22 mouse cellular contexts compared by ENCODE assay signal in genomic region chr14:103911280-103911679, GRCm38 (mm10).
A peak's percentile ranks its signal among the peaks of the same experiment; 100 is the strongest.
DNase-seq lines count a peak whose midpoint lies in the region; ATAC-seq and TF ChIP-seq lines count a peak whose summit lies in the region.
"Had no signal": no experiment of that assay in that cellular context is flagged by ENCODE, and none has a peak within 500 bp of the region (broad histone marks: within the 10 kb centered on the region; RNA-seq: fewer than 3 reads in every experiment).

No protein-coding gene starts in this region.

- no peaks in the 10 kb centered on the region for H3K27me3 ChIP-seq in hindbrain, embryonic 13.5 days
- H3K27me3 ChIP-seq in hindbrain, embryonic 11.5 days (ENCODE audit: control insufficient read depth, insufficient read depth, low read length), result no peaks in the 10 kb centered on the region
- H3K27me3 ChIP-seq in hindbrain, embryonic 14.5 days (ENCODE audit: control insufficient read depth, insufficient read depth, low read length), result no peaks in the 10 kb centered on the region
- H3K27me3 ChIP-seq in hindbrain, postnatal 0 days (ENCODE audit: insufficient read depth, low read length), result no peaks in the 10 kb centered on the region
- H3K27me3 ChIP-seq in midbrain, postnatal 0 days (ENCODE audit: insufficient read depth, low read length), result no peaks in the 10 kb centered on the region
- H3K27me3 ChIP-seq: embryonic facial prominence, embryonic 13.5 days; liver, embryonic 15.5 days had no signal

- no peak for DNase-seq in hindbrain, embryonic 11.5 days (ENCODE audit: low spot score)
- DNase-seq in hindbrain, embryonic 14.5 days (ENCODE audit: low spot score), result no peak
- peak; percentile 59 for DNase-seq in hindbrain, postnatal 0 days (ENCODE audit: low spot score)
- peak; percentile 65 for DNase-seq in midbrain, postnatal 0 days (ENCODE audit: low spot score)
- DNase-seq in left cerebral cortex, adult 18-20 months (ENCODE audit: low spot score in 2 of 2), result no peak
- DNase-seq: adrenal gland, adult 8-10 months; cerebellum, adult 2 months; cerebellum, postnatal 36 days; embryo, embryonic 11 days; heart, postnatal 36 days; kidney, adult 2 months; kidney, postnatal 10 days; liver; lung, postnatal 4 days; right cerebral cortex, postnatal 14 days had no signal

- ATAC-seq in hindbrain, embryonic 13.5 days (ENCODE audit: low FRiP score), result peak; percentile 69
- no peak for ATAC-seq in hindbrain, embryonic 11.5 days (ENCODE audit: low FRiP score)
- peak; percentile 59; the same call in 1 of the 2 replicates for ATAC-seq in hindbrain, embryonic 14.5 days (ENCODE audit: low FRiP score)
- ATAC-seq in hindbrain, postnatal 0 days, result peak; percentile 79
- peak; percentile 81 for ATAC-seq in midbrain, postnatal 0 days (ENCODE audit: low FRiP score)
- no peak for ATAC-seq in granulocyte monocyte progenitor cell, adult 5-6 weeks (replicated peaks; ENCODE audit: poor library complexity, severe bottlenecking)

- no peak overlapping the region for H3K4me3 ChIP-seq in hindbrain, embryonic 13.5 days
- H3K4me3 ChIP-seq in hindbrain, embryonic 11.5 days (ENCODE audit: low read depth, low read length), result no peak overlapping the region
- no peak overlapping the region for H3K4me3 ChIP-seq in hindbrain, embryonic 14.5 days (replicated peaks; ENCODE audit: low read length)
- no peak overlapping the region for H3K4me3 ChIP-seq in hindbrain, postnatal 0 days (ENCODE audit: low read length)
- H3K4me3 ChIP-seq in midbrain, postnatal 0 days (ENCODE audit: low read depth, low read length), result no peak overlapping the region
- H3K4me3 ChIP-seq: embryonic facial prominence, embryonic 13.5 days; erythroblast, embryonic 14.5 days; limb, embryonic 10.5 days; liver, embryonic 15.5 days; myocyte had no signal

- H3K4me1 ChIP-seq in hindbrain, embryonic 13.5 days (replicated peaks), result no peaks in the 10 kb centered on the region
- no peaks in the 10 kb centered on the region for H3K4me1 ChIP-seq in hindbrain, embryonic 11.5 days (replicated peaks; ENCODE audit: control insufficient read depth, insufficient read depth, low read length)
- H3K4me1 ChIP-seq in hindbrain, embryonic 14.5 days (replicated peaks; ENCODE audit: control insufficient read depth, insufficient read depth, low read length), result no peaks in the 10 kb centered on the region
- no peaks in the 10 kb centered on the region for H3K4me1 ChIP-seq in hindbrain, postnatal 0 days (ENCODE audit: insufficient read depth, low read length)
- H3K4me1 ChIP-seq in midbrain, postnatal 0 days (ENCODE audit: insufficient read depth, low read length), result no peaks in the 10 kb centered on the region
- H3K4me1 ChIP-seq: embryonic facial prominence, embryonic 13.5 days; limb, embryonic 10.5 days; liver, embryonic 15.5 days had no signal

- no peak overlapping the region for H3K27ac ChIP-seq in hindbrain, embryonic 13.5 days
- H3K27ac ChIP-seq in hindbrain, embryonic 11.5 days (ENCODE audit: low read depth, low read length), result no peak overlapping the region
- no peak overlapping the region for H3K27ac ChIP-seq in hindbrain, embryonic 14.5 days
- H3K27ac ChIP-seq in hindbrain, postnatal 0 days, result peak overlapping the region; percentile 51; the same call in 1 of the 2 replicates
- H3K27ac ChIP-seq in midbrain, postnatal 0 days (ENCODE audit: low read depth, low read length), result no peak overlapping the region
- H3K27ac ChIP-seq: embryonic facial prominence, embryonic 13.5 days; limb, embryonic 10.5 days; liver, embryonic 15.5 days had no signal

- no peaks in the 10 kb centered on the region for H3K36me3 ChIP-seq in hindbrain, embryonic 13.5 days
- no peaks in the 10 kb centered on the region for H3K36me3 ChIP-seq in hindbrain, embryonic 11.5 days (ENCODE audit: control insufficient read depth, insufficient read depth, low read length)
- H3K36me3 ChIP-seq in hindbrain, embryonic 14.5 days (replicated peaks; ENCODE audit: control insufficient read depth, insufficient read depth), result no peaks in the 10 kb centered on the region
- H3K36me3 ChIP-seq in hindbrain, postnatal 0 days (ENCODE audit: insufficient read depth, low read length), result no peaks in the 10 kb centered on the region
- H3K36me3 ChIP-seq in midbrain, postnatal 0 days (ENCODE audit: insufficient read depth, low read length), result no peaks in the 10 kb centered on the region
- H3K36me3 ChIP-seq: embryonic facial prominence, embryonic 13.5 days; limb, embryonic 10.5 days; liver, embryonic 15.5 days had no signal

- H3K4me2 ChIP-seq in hindbrain, embryonic 13.5 days, result no peak overlapping the region
- no peak overlapping the region for H3K4me2 ChIP-seq in hindbrain, embryonic 11.5 days (replicated peaks; ENCODE audit: low read depth, low read length)
- H3K4me2 ChIP-seq in hindbrain, embryonic 14.5 days (replicated peaks), result no peak overlapping the region
- H3K4me2 ChIP-seq in hindbrain, postnatal 0 days (ENCODE audit: low read depth, low read length), result no peak overlapping the region
- H3K4me2 ChIP-seq in midbrain, postnatal 0 days (ENCODE audit: low read depth, low read length, poor library complexity, severe bottlenecking), result no peak overlapping the region
- H3K4me2 ChIP-seq: embryonic facial prominence, embryonic 13.5 days; liver, embryonic 15.5 days had no signal

- H3K9me3 ChIP-seq in hindbrain, embryonic 13.5 days, result no peaks in the 10 kb centered on the region
- H3K9me3 ChIP-seq in hindbrain, embryonic 11.5 days (ENCODE audit: control insufficient read depth, low read length), result no peaks in the 10 kb centered on the region
- no peaks in the 10 kb centered on the region for H3K9me3 ChIP-seq in hindbrain, embryonic 14.5 days (ENCODE audit: control insufficient read depth, low read length)
- no peaks in the 10 kb centered on the region for H3K9me3 ChIP-seq in hindbrain, postnatal 0 days (ENCODE audit: low read length)
- H3K9me3 ChIP-seq in midbrain, postnatal 0 days (ENCODE audit: low read length), result no peaks in the 10 kb centered on the region
- H3K9me3 ChIP-seq: embryonic facial prominence, embryonic 13.5 days; limb, embryonic 10.5 days; liver, embryonic 15.5 days had no signal

- H3K9ac ChIP-seq in hindbrain, embryonic 13.5 days, result no peak overlapping the region
- H3K9ac ChIP-seq in hindbrain, embryonic 11.5 days (ENCODE audit: low read depth, low read length), result no peak overlapping the region
- H3K9ac ChIP-seq in hindbrain, embryonic 14.5 days, result no peak overlapping the region
- no peak overlapping the region for H3K9ac ChIP-seq in hindbrain, postnatal 0 days (replicated peaks; ENCODE audit: low read length)
- H3K9ac ChIP-seq in midbrain, postnatal 0 days (replicated peaks; ENCODE audit: low read length, poor library complexity, severe bottlenecking), result no peak overlapping the region
- H3K9ac ChIP-seq: embryonic facial prominence, embryonic 13.5 days; liver, embryonic 15.5 days had no signal

- WGBS in hindbrain, embryonic 13.5 days, result 71% methylated on average over 1 of the region's 1 CpGs
- 88% methylated on average over 1 of the region's 1 CpGs for WGBS in hindbrain, embryonic 11.5 days
- WGBS in hindbrain, embryonic 14.5 days, result 87% methylated on average over 1 of the region's 1 CpGs
- 64% methylated on average over 1 of the region's 1 CpGs for WGBS in hindbrain, postnatal 0 days
- 67% methylated on average over 1 of the region's 1 CpGs for WGBS in midbrain, postnatal 0 days

- TF ChIP-seq CTCF in hindbrain, postnatal 0 days (IDR thresholded peaks at IDR 0.05; ENCODE audit: low read depth), result no peak
- TF ChIP-seq CTCF in midbrain, postnatal 0 days (IDR thresholded peaks at IDR 0.05), result no peak

Comparison
In these comparisons a context has a peak if more than half of its experiments do, and no peak if none do; other contexts are left out.
1. ATAC-seq: peak in hindbrain, embryonic 13.5 days (single experiment), hindbrain, embryonic 14.5 days (single experiment), hindbrain, postnatal 0 days (single experiment) and midbrain, postnatal 0 days (single experiment); none in hindbrain, embryonic 11.5 days (single experiment) and granulocyte monocyte progenitor cell, adult 5-6 weeks (single experiment).
2. DNase-seq: peak in hindbrain, postnatal 0 days (single experiment) and midbrain, postnatal 0 days (single experiment); none in hindbrain, embryonic 11.5 days (single experiment), hindbrain, embryonic 14.5 days (single experiment) and left cerebral cortex, adult 18-20 months (0 of 2).